Mouse (Mus musculus): ENCODE data around the gene Ccn5. TPM values are rescaled to one million over a fixed set of nuclear protein-coding genes. Genes with fewer than 3 reads are reported as not detected.

The Ccn5 gene
- polyA plus RNA-seq, 1 experiment from 2014 or later: 0.21 TPM

DNA sequence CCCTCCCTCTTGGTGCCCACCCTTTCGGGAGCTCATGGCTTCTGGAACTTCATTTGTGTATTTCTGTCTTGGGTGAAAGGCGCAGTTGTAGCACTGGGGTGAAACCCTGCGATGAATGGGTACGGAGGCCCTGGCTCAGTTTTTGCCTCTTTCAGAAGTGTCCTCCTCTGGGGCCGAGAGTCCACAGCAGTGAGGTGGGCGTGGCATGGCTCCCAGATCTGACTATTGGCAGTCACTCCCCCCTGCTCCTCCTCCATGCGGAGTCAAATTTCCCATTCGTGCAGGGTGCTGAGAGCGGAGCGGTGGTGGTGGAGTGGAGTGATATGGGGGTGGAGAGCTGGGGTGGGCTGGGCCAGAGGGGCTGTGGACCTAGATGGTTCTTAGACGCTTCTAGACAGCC is 3.1 kb downstream of the Ccn5 start:
- Histone ChIP-seq H3K36me3 (ENCODE audit: control insufficient read depth, insufficient read depth, low read length) (no peaks in the 10 kb centered on the region), H3K27ac (replicated peaks) (no peak overlapping the region), H3K4me2 (replicated peaks; ENCODE audit: low read depth) (peak overlapping the region; percentile 21), H3K4me1 (replicated peaks; ENCODE audit: control insufficient read depth, insufficient read depth) (no peaks in the 10 kb centered on the region), H3K9me3 (ENCODE audit: control insufficient read depth, low read length) (no peaks in the 10 kb centered on the region), H3K4me3 (ENCODE audit: low read depth, low read length) (no peak overlapping the region), H3K27me3 (ENCODE audit: control insufficient read depth, insufficient read depth, low read length) (no peaks in the 10 kb centered on the region), H3K9ac (ENCODE audit: low read length) (no peak overlapping the region)
- 25% methylated on average over 11 of the region's 11 CpGs for WGBS
- no peak; the same call in 1 of the 2 replicates for ATAC-seq (ENCODE audit: low FRiP score, low TSS enrichment)
- DNase-seq (ENCODE audit: low spot score): peak; percentile 40
- TF ChIP-seq CTCF (IDR thresholded peaks at IDR 0.05; ENCODE audit: low read depth): no peak
- no peak for TF ChIP-seq EP300 (optimal IDR thresholded peaks at IDR 0.05)

DNA sequence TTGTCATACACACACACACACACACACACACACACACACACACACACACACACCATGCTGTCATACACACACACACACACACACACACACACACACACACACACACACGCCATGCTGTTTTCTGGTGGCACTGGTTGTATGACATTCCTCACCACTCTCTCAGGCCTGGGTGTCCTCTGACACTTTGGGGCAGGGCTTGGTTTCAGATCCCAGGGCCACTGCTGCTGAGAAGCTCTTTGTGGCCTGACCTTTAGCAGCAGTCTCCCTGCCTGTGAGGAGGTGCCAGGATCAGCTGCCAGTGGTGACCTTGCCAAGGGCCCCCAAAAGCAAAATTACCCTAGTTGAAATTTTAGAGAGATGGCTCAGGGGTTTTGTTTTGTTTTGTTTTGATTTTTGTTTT is 5.2 kb downstream of the Ccn5 start:
- Histone ChIP-seq H3K4me1 (replicated peaks; ENCODE audit: control insufficient read depth, insufficient read depth) (no peaks in the 10 kb centered on the region), H3K4me2 (replicated peaks; ENCODE audit: low read depth) (no peak overlapping the region), H3K27ac (replicated peaks) (no peak overlapping the region), H3K36me3 (ENCODE audit: control insufficient read depth, insufficient read depth, low read length) (no peaks in the 10 kb centered on the region), H3K9ac (ENCODE audit: low read length) (no peak overlapping the region), H3K27me3 (ENCODE audit: control insufficient read depth, insufficient read depth, low read length) (no peaks in the 10 kb centered on the region), H3K4me3 (ENCODE audit: low read depth, low read length) (no peak overlapping the region), H3K9me3 (ENCODE audit: control insufficient read depth, low read length) (no peaks in the 10 kb centered on the region)
- 50% methylated on average over 1 of the region's 1 CpGs for WGBS
- no peak for DNase-seq (ENCODE audit: low spot score)
- TF ChIP-seq EP300 (optimal IDR thresholded peaks at IDR 0.05) (no peak), CTCF (IDR thresholded peaks at IDR 0.05; ENCODE audit: low read depth) (no peak)
- no peak for ATAC-seq (ENCODE audit: low FRiP score, low TSS enrichment)

DNA sequence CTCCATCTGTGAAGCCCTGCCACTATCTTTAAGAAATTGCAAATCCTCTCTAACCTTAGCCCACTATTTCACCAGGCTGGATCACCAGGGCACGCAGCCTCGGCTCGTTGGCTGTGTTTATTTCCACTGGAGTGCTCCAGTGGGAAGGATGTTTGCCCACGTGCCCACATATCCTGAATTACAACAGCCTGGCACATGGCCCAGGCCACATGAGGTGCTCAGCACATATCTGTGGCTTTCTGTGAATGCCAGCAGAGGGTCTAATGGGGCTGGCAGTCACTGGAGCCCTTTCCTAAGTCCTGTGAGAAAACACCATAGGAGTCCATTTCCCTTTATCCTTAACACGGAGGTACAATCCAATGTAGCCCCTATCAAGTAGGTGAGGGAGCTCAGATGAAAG is 5.8 kb downstream of the Ccn5 start:
- Histone ChIP-seq H3K9ac (ENCODE audit: low read length) (no peak overlapping the region), H3K4me1 (replicated peaks; ENCODE audit: control insufficient read depth, insufficient read depth) (no peaks in the 10 kb centered on the region), H3K27ac (replicated peaks) (no peak overlapping the region), H3K9me3 (ENCODE audit: control insufficient read depth, low read length) (no peaks in the 10 kb centered on the region), H3K36me3 (ENCODE audit: control insufficient read depth, insufficient read depth, low read length) (no peaks in the 10 kb centered on the region), H3K4me3 (ENCODE audit: low read depth, low read length) (no peak overlapping the region), H3K4me2 (replicated peaks; ENCODE audit: low read depth) (no peak overlapping the region), H3K27me3 (ENCODE audit: control insufficient read depth, insufficient read depth, low read length) (no peaks in the 10 kb centered on the region)
- ATAC-seq (ENCODE audit: low FRiP score, low TSS enrichment) (no peak), DNase-seq (ENCODE audit: low spot score) (no peak)
- WGBS: 63% methylated on average over 5 of the region's 5 CpGs
- no peak for TF ChIP-seq EP300 (optimal IDR thresholded peaks at IDR 0.05)
- no peak for TF ChIP-seq CTCF (IDR thresholded peaks at IDR 0.05; ENCODE audit: low read depth)

- no peak for DNase-seq (ENCODE audit: low spot score)
- no peaks in the 10 kb centered on the region for H3K4me1 ChIP-seq (replicated peaks; ENCODE audit: control insufficient read depth, insufficient read depth)
- no peak overlapping the region for H3K9ac ChIP-seq (ENCODE audit: low read length)
- H3K27me3 ChIP-seq (ENCODE audit: control insufficient read depth, insufficient read depth, low read length): no peaks in the 10 kb centered on the region
- no peak overlapping the region for H3K27ac ChIP-seq (replicated peaks)
- TF ChIP-seq CTCF (IDR thresholded peaks at IDR 0.05; ENCODE audit: low read depth) (no peak), EP300 (optimal IDR thresholded peaks at IDR 0.05) (no peak)
- H3K9me3 ChIP-seq (ENCODE audit: control insufficient read depth, low read length): no peaks in the 10 kb centered on the region
- WGBS: 33% methylated on average over 1 of the region's 1 CpGs
- H3K4me3 ChIP-seq (ENCODE audit: low read depth, low read length): no peak overlapping the region
- no peak overlapping the region for H3K4me2 ChIP-seq (replicated peaks; ENCODE audit: low read depth)
- ATAC-seq (ENCODE audit: low FRiP score, low TSS enrichment): no peak
- no peaks in the 10 kb centered on the region for H3K36me3 ChIP-seq (ENCODE audit: control insufficient read depth, insufficient read depth, low read length)
Measured at GRCm38 (mm10) chr2:163831163-163831562, 10.5 kb downstream of the Ccn5 start.

GRCm38 (mm10) chr2:163838043-163838442 is 17.4 kb downstream of the Ccn5 start:
- Histone ChIP-seq H3K36me3 (ENCODE audit: control insufficient read depth, insufficient read depth, low read length) (no peaks in the 10 kb centered on the region), H3K9me3 (ENCODE audit: control insufficient read depth, low read length) (no peaks in the 10 kb centered on the region), H3K4me3 (ENCODE audit: low read depth, low read length) (no peak overlapping the region), H3K4me1 (replicated peaks; ENCODE audit: control insufficient read depth, insufficient read depth) (no peaks in the 10 kb centered on the region), H3K27ac (replicated peaks) (no peak overlapping the region), H3K9ac (ENCODE audit: low read length) (no peak overlapping the region), H3K27me3 (ENCODE audit: control insufficient read depth, insufficient read depth, low read length) (no peaks in the 10 kb centered on the region), H3K4me2 (replicated peaks; ENCODE audit: low read depth) (no peak overlapping the region)
- DNase-seq (ENCODE audit: low spot score) (peak; percentile 68), ATAC-seq (ENCODE audit: low FRiP score, low TSS enrichment) (peak; percentile 71; the same call in 1 of the 2 replicates)
- 29% methylated on average over 9 of the region's 9 CpGs for WGBS
- TF ChIP-seq EP300 (optimal IDR thresholded peaks at IDR 0.05): no peak
- peak; percentile 100 for TF ChIP-seq CTCF (IDR thresholded peaks at IDR 0.05; ENCODE audit: low read depth)

DNA sequence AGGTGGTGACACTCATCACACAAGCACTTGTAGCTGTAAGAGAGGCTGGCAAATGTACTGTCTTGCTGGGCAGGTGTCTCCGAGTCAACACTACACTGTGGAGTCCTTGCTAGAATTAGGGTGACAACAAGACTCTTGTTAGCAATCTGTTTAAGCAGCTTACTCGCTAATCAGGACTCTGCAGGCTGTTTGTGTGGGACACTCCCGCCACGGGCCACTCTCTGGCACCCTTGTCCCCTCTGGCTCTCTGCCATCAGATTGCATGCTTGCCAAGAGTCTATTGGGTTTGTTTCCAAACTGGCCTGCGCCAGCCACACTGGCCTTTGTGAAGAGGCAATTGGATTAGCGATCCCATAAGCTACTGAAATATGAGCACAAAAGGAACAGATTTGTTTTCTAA is 18.9 kb downstream of the Ccn5 start:
- H3K9ac ChIP-seq (ENCODE audit: low read length): no peak overlapping the region
- DNase-seq (ENCODE audit: low spot score) (peak; percentile 88), ATAC-seq (ENCODE audit: low FRiP score, low TSS enrichment) (peak; percentile 87)
- no peak overlapping the region for H3K4me2 ChIP-seq (replicated peaks; ENCODE audit: low read depth)
- H3K4me1 ChIP-seq (replicated peaks; ENCODE audit: control insufficient read depth, insufficient read depth): no peaks in the 10 kb centered on the region
- TF ChIP-seq CTCF (IDR thresholded peaks at IDR 0.05; ENCODE audit: low read depth) (no peak), EP300 (optimal IDR thresholded peaks at IDR 0.05) (no peak)
- no peaks in the 10 kb centered on the region for H3K9me3 ChIP-seq (ENCODE audit: control insufficient read depth, low read length)
- no peaks in the 10 kb centered on the region for H3K27me3 ChIP-seq (ENCODE audit: control insufficient read depth, insufficient read depth, low read length)
- WGBS: 42% methylated on average over 6 of the region's 6 CpGs
- no peak overlapping the region for H3K27ac ChIP-seq (replicated peaks)
- H3K4me3 ChIP-seq (ENCODE audit: low read depth, low read length): no peak overlapping the region
- no peaks in the 10 kb centered on the region for H3K36me3 ChIP-seq (ENCODE audit: control insufficient read depth, insufficient read depth, low read length)

Data from stomach, postnatal 0 days (tissue).